Mouse (Mus musculus) adrenal gland, adult (tissue): ENCODE data around the gene Ulk3.
A peak's percentile ranks its signal among the peaks of the same experiment; 100 is the strongest.

Experiments
- DNase-seq, 2 experiments: peaks; one replicate each; pipeline ENCODE4 v3.0.0; 2022 to 2023; ENCODE audit warnings: low spot score in 1 of 2; ENCODE audit not compliant: inconsistent age in 2 of 2

The Ulk3 gene

DNA sequence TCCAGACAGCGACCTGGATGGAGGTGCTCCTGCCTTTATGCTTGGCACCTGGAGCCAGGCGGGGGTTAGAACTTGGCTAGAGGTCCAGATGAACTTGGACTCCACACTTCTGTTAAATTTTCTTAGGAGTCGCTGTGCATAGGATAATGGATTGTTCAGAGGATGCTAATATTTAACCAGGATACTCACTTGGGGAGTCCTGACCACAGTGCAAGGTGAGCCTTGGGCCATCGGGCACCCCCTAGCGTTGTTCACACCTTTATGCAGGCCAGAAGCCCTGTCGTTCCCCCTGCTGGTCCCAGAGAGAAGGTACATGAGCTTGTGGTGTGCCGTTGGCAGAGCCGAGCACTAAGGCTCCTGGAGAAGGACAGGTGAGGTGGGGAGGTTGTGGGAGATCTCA lies 22.4 kb upstream of the Ulk3 start:
- no peak for DNase-seq

- no peak for DNase-seq
Observed at GRCm38 (mm10) chr9:57568500-57568899, 20.8 kb upstream of the Ulk3 start.

GRCm38 (mm10) chr9:57574397-57574796 lies 14.9 kb upstream of the Ulk3 start:
- DNase-seq = no peak

- no peak for DNase-seq
Observed at GRCm38 (mm10) chr9:57575577-57575976, 13.7 kb upstream of the Ulk3 start.

DNA sequence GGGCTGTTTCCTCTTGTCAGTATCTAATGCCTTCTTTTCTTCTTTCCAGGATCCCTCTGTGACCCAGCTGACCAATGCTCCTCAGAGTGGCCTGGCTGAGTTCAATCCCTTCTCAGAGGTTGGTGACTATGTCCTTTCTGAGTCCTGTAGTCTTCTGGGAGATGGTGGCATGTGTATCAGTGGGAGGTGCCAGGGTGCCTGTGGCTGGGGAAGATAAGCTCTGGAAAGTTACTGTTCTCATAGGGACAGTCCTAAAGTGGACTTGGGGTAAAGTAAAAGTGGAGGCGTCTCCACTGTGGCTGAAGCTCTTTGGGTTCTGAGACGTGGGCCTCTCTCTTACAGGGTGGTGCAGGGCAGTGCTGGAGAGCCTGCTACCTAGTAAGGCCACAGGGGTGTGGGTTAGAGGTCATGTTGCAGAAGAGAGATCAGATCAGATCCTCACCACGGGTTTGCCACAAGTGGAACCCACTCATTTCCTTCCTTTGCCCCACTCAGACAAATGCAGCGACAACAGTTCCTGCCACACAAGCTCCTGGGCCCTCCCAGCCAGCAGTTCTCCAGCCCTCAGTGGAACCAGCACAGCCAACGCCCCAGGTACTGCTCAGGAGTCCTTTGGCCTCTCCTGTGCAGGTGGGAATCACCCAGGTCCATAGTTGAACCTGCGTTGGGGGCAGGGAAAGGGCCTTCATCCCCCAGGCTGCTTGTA lies 12.0 kb upstream of the Ulk3 start:
- no peak for DNase-seq

DNA sequence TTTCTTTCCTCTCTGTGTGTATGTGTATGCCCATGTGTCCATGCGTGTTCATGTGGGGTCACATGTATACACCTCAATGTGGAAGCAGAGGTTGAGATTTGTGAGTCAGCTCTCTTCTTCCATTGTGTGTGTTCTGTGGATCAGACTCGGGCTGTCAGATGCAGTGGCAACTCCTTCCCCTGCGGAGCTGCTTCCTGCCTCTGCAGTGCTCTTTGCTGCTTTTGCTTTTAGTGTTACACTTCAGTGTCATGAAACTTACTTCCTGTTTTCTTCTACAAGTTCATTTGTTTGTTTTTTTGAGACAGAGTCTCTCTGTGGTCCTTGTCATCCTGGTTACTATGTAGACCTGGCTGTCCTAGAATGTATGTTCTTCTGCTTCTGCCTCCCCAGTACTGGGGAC lies 4.3 kb upstream of the Ulk3 start:
- no peak for DNase-seq

GRCm38 (mm10) chr9:57590726-57591125 lies 1.5 kb downstream of the Ulk3 start:
- DNase-seq = no peak

DNA sequence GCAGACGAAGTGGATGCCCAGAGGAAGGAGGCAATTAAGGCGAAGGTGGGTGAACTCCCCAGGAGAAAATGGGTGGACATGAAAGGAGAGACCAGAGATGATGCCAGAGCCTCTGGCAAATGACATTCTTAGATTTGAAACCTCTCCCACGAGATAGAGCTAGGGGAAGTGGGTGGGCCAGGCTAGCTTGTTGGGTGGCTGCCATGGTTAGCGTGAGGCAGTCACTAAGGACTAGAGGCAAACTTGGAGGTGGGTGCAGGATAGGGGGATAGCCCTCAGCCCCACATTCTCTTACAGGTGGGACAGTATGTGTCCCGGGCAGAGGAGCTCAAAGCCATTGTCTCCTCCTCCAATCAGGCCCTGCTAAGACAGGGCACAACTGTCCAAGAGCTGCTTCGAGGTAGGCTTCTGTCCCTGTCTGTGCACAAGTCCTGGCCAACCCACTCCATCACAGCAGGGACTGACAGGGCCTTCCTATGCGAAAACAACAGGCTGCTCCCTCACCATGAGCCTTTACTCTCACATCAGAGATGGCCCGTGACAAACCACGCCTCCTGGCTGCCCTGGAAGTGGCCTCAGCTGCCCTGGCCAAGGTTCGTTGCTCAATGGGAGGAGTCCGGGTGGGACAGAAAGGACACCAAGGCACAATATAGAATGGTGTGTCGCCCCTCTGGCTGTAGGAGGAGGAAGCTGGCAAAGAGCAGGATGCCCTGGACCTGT lies 4.4 kb downstream of the Ulk3 start:
- no peak for DNase-seq

GRCm38 (mm10) chr9:57594174-57594509 lies 4.9 kb downstream of the Ulk3 start:
- DNase-seq = no peak

DNA sequence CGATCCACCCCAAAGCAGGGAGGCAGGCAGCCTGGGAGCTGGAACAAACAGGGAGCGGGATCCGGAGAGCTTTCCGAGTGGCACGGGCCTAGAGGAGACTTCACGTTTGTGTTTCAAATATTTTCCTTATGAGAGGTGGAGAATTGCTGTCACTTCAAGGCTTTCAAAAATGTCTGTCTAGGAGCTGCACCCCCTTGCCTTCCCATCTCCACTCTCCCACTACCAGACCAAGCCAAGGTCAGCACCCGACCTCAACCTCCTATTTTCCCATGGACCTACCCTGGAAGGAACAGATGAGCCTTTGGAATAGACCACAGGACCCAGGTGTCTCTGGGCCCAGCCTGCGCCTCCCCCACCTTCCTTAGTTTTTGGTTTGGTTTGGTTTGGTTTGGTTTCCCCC lies 8.0 kb downstream of the Ulk3 start:
- DNase-seq = no peak

- no peak for DNase-seq
Observed at GRCm38 (mm10) chr9:57597929-57598382, 8.7 kb downstream of the Ulk3 start.

DNA sequence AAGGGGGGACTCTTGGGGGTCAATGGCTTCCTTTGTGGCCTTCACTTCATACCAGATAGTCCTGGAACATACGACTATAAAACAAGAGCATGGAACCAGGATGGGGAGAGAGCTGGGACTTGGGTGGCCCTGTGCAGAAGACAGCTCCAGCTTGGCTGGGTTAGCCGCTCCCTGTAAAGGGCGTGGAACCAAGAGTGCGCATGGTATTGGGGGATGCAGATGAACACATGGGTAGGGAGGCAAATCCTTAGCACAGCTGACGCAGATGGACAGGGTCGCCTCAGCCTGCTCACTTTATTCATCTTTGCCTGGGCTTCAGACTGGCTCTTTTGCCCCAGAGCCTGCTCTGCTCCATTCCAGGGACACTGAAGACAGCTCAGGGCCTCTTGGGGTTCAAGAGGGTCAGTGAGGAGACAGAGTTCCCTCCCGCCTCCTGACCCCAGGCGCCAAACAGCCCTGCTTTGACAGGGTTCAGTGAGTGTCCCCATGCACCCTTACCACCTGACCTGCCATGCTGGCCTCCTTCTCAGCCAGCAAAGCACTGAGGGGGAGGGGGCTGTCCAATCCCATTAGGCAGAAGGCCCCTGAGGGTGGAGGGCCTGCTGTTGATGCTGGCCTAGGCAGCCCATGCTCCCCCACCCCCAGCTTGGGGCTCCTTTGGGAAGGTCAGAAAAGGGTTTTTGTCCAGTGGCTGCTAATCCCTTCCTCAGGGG lies 9.8 kb downstream of the Ulk3 start:
- no peak for DNase-seq

DNA sequence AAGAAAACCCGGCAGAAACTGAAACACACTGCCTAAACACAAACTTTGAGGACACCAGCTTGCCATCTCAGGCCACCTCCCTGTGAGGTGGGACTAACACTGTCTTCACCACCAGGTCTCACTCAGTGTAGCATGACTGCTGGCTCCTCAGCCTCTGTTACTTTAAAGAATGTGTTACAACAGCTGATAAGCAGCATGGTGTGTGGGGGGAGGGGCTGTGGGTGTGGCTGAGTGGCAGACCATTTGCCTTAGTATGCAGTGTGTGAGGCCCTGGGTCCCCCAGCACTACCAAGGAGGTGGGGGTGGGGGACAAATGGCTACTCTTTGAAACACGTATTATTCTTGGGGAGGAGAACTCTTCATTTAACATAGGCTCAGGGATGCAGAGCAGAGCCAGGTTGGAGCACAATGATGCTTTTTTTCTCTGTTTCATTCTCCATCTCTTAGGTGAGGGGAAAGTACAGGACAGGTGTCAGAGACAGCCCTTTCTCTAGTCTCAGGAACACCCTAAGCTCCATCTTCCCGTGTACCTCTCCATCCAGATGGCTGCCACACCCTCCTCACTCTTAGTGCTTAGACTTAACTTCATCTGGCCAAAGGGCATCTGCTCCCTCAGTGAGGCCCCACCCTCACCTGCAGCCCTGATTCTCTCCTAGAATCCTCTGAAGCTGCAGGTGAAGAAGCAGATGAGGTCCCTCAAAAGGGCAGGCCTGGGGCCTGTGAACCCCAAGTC lies 11.5 kb downstream of the Ulk3 start:
- DNase-seq = no peak

GRCm38 (mm10) chr9:57601353-57601706 lies 12.1 kb downstream of the Ulk3 start:
- DNase-seq = no peak

DNA sequence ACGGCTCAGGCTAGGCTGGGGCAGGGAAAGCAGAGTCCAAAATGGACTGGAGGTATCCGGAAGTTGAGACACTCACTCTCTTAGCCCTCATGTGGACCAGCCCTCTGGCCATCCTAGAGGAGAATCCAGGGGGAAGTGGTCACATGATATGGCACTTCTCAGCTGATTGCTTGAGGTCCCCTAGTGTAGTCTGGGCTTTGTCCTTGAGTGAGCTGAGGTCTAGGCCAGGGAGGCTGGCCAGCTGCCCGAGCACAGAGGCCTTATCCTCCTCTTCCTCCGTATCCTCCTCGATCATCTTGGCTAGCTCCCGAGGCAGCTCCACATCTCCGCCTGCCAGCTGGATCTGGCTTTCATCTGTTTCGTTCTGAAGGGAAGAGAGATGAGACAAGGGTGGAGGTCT lies 12.8 kb downstream of the Ulk3 start:
- no peak for DNase-seq

GRCm38 (mm10) chr9:57604875-57605274 lies 15.6 kb downstream of the Ulk3 start:
- no peak for DNase-seq

DNA sequence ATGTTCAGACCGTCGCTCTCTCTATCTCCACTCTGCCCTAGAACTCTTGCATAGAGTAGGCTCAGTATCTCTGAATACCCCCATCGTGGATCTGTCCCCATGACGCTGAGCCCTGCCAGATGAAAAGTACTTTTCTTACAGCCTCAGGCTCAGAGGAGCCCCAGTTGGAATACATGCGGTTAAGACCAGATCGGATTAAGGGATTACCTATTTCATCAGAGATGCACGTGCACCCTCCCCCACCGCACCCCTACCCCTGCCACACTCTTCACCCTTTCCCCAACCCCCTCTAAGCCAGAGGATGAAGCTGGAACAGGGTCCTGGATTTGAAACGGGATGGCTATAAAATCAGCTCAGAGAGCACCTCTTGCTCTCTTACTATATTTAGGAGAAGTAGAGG lies 16.3 kb downstream of the Ulk3 start:
- no peak for DNase-seq

DNA sequence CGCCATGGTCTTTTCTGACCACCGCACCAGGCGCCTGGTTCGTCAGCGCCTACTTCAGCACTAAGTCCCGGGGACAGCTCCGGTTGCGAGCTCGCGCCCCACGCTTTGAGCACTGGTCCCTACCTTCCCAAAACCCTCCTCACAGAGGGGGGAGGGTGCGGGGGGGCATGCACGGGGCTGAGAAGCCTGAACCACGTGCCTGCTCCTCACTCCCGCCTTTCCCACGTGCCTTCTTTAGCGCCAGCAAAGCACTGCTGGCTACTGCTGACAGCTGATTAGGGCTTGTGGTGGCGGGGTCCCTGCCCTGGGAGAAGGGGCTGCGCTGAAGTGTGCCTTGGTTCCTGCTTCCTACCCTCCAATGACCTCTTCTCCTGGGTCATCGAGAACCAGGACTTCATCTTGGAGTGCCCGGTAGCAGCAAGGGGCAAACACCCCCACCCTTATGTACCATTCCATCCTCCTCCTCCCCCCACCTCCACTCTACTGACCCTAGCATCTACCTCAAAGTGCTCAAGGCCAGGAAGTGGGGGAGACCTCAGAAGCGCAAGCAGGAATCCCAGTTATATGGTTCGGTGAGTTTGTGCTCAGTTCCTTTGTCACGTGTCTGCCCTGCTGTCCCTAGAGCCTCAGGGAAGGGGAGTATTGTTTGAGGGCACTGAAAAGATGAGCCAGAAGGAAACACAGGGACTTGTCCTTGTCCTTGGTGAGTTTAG lies 17.0 kb downstream of the Ulk3 start, which contains the start of gene Cplx3:
TSS of gene Cplx3 (minus strand) at position 143 of the 713 bp plus-strand sequence.
- peak in 1 of 2 experiments; percentile 68 for DNase-seq

GRCm38 (mm10) chr9:57609803-57610202 lies 20.6 kb downstream of the Ulk3 start:
- no peak for DNase-seq

GRCm38 (mm10) chr9:57610359-57610826 lies 21.1 kb downstream of the Ulk3 start:
- DNase-seq = no peak

GRCm38 (mm10) chr9:57612587-57612986 lies 23.3 kb downstream of the Ulk3 start:
- no peak for DNase-seq
